Mouse (Mus musculus): ENCODE measurements around the gene Gsta1.
"Not testable (repeated sequence)": the region's sequence is repeated elsewhere in the genome, so short reads cannot be mapped to it uniquely, and the experiment has no call there.

Gsta1 gene

GRCm38 (mm10) chr9:78230461-78230860 is at the start of gene Gsta1:
Gsta1 (plus strand) TSS chr9:78230656.
- not testable (repeated sequence) for DNase-seq

GRCm38 (mm10) chr9:78182474-78182873 is 48.0 kb upstream of the Gsta1 start, which contains the start of gene Gsta4:
Gsta4 (plus strand) TSS chr9:78182774.
- DNase-seq, result not testable (repeated sequence)

GRCm38 (mm10) chr9:78185686-78186085 is 44.8 kb upstream of the Gsta1 start:
- no peak for DNase-seq

GRCm38 (mm10) chr9:78188910-78189309 is 41.5 kb upstream of the Gsta1 start:
- no peak for DNase-seq

- no peak for DNase-seq
Observed at GRCm38 (mm10) chr9:78190651-78191634, 39.5 kb upstream of the Gsta1 start.

GRCm38 (mm10) chr9:78191736-78192135 is 38.7 kb upstream of the Gsta1 start:
- peak; percentile 13 for DNase-seq

GRCm38 (mm10) chr9:78193902-78194597 is 36.4 kb upstream of the Gsta1 start:
- peak; percentile 19 for DNase-seq

GRCm38 (mm10) chr9:78195034-78195433 is 35.4 kb upstream of the Gsta1 start:
- no peak for DNase-seq

- no peak for DNase-seq
Observed at GRCm38 (mm10) chr9:78197801-78198200, 32.7 kb upstream of the Gsta1 start.

GRCm38 (mm10) chr9:78204194-78204593 is 26.3 kb upstream of the Gsta1 start:
- DNase-seq, result no peak

GRCm38 (mm10) chr9:78208956-78209355 is 21.5 kb upstream of the Gsta1 start:
- no peak for DNase-seq

GRCm38 (mm10) chr9:78210079-78210478 is 20.4 kb upstream of the Gsta1 start:
- DNase-seq, result no peak

GRCm38 (mm10) chr9:78210821-78211220 is 19.6 kb upstream of the Gsta1 start:
- DNase-seq, result no peak

GRCm38 (mm10) chr9:78211521-78211920 is 18.9 kb upstream of the Gsta1 start:
- no peak for DNase-seq

- no peak for DNase-seq
Observed at GRCm38 (mm10) chr9:78212341-78213049, 18.0 kb upstream of the Gsta1 start.

- DNase-seq, result no peak
Observed at GRCm38 (mm10) chr9:78217074-78217473, 13.4 kb upstream of the Gsta1 start.

GRCm38 (mm10) chr9:78222616-78223015 is 7.8 kb upstream of the Gsta1 start:
- no peak for DNase-seq

- no peak for DNase-seq
Observed at GRCm38 (mm10) chr9:78223221-78223902, 7.1 kb upstream of the Gsta1 start.

- DNase-seq, result no peak
Observed at GRCm38 (mm10) chr9:78224418-78224817, 6.0 kb upstream of the Gsta1 start.

- no peak for DNase-seq
Observed at GRCm38 (mm10) chr9:78225304-78225703, 5.2 kb upstream of the Gsta1 start.

GRCm38 (mm10) chr9:78228122-78228521 is 2.3 kb upstream of the Gsta1 start:
- DNase-seq, result no peak

GRCm38 (mm10) chr9:78229658-78230057 is 798 bp upstream of the Gsta1 start:
- DNase-seq, result not testable (repeated sequence)
